Mouse (Mus musculus) layer of hippocampus, adult 2 months (tissue): ENCODE results near the gene Rap1gap2. TPM values are rescaled to one million over a fixed set of nuclear protein-coding genes. Genes with fewer than 3 reads are reported as not detected.

ENCODE experiments used
- DNase-seq, 2 experiments: peaks; one replicate each; pipeline ENCODE4 v3.0.0; 2022; ENCODE audit warnings: low spot score in 2 of 2
- H3K27ac ChIP-seq: fragments of 200-600 bp; 2 replicates; pipeline ENCODE4 v1.8.1; 2022
- H3K4me3 ChIP-seq: fragments of 200-600 bp; 2 replicates; pipeline ENCODE4 v1.8.1; 2022; ENCODE audit warnings: mild to moderate bottlenecking
- CTCF ChIP-seq: fragments of 200-600 bp; conservative IDR thresholded peaks from 2 replicates; pipeline ENCODE4 v1.8.1; 2022; ENCODE audit warnings: antibody characterized with exemption, mild to moderate bottlenecking, moderate library complexity
- total RNA-seq, 2 experiments: library from RNA; stranded (reverse); gene quantifications; 2 replicates each; pipeline ENCODE4 v1.2.3; 2021

The Rap1gap2 gene
- total RNA-seq, 2 experiments from 2014 or later: 129 to 135 TPM

GRCm38 (mm10) chr11:74533050-74533449 is 77.7 kb downstream of the Rap1gap2 start:
- Histone ChIP-seq H3K27ac (no peak overlapping the region), H3K4me3 (no peak overlapping the region)
- no peak for TF ChIP-seq CTCF
- DNase-seq: no peak

GRCm38 (mm10) chr11:74532401-74532800 is 78.3 kb downstream of the Rap1gap2 start:
- no peak for DNase-seq

GRCm38 (mm10) chr11:74531725-74532124 is 79.0 kb downstream of the Rap1gap2 start:
- Histone ChIP-seq H3K4me3 (no peak overlapping the region), H3K27ac (no peak overlapping the region)
- no peak for DNase-seq
- no peak for TF ChIP-seq CTCF

More at GRCm38 (mm10) chr11:74532401-74532800, 78.3 kb downstream of the Rap1gap2 start:
- no peak for TF ChIP-seq CTCF
- Histone ChIP-seq H3K4me3 (no peak overlapping the region), H3K27ac (no peak overlapping the region)

GRCm38 (mm10) chr11:74529803-74530202 is 80.9 kb downstream of the Rap1gap2 start:
- DNase-seq: peak in 1 of 2 experiments; percentile 51
- no peak overlapping the region for H3K27ac ChIP-seq
- no peak overlapping the region for H3K4me3 ChIP-seq
- peak; percentile 68 for TF ChIP-seq CTCF

GRCm38 (mm10) chr11:74527555-74527954 is 83.2 kb downstream of the Rap1gap2 start:
- DNase-seq: no peak
- TF ChIP-seq CTCF: no peak
- Histone ChIP-seq H3K4me3 (no peak overlapping the region), H3K27ac (no peak overlapping the region; the same call in 1 of the 2 replicates)

GRCm38 (mm10) chr11:74526180-74527158 is 84.2 kb downstream of the Rap1gap2 start:
- DNase-seq: no peak
- H3K27ac ChIP-seq: peak overlapping the region; percentile 25; the same call in 1 of the 2 replicates
- TF ChIP-seq CTCF: peak; percentile 81
- H3K4me3 ChIP-seq: peak overlapping the region; percentile 38

- H3K4me3 ChIP-seq: no peak overlapping the region
- TF ChIP-seq CTCF: no peak
- no peak overlapping the region for H3K27ac ChIP-seq
- no peak for DNase-seq
Observed at GRCm38 (mm10) chr11:74525605-74526004, 85.1 kb downstream of the Rap1gap2 start.

GRCm38 (mm10) chr11:74525205-74525604 is 85.5 kb downstream of the Rap1gap2 start:
- Histone ChIP-seq H3K27ac (no peak overlapping the region), H3K4me3 (no peak overlapping the region)
- DNase-seq: no peak
- TF ChIP-seq CTCF: no peak

- Histone ChIP-seq H3K4me3 (no peak overlapping the region), H3K27ac (no peak overlapping the region)
- TF ChIP-seq CTCF: no peak
- DNase-seq: no peak
Observed at GRCm38 (mm10) chr11:74524050-74524965, 86.4 kb downstream of the Rap1gap2 start.

- no peak for DNase-seq
- H3K4me3 ChIP-seq: peak overlapping the region; percentile 77
- TF ChIP-seq CTCF: no peak
- peak overlapping the region; percentile 39; the same call in 1 of the 2 replicates for H3K27ac ChIP-seq
Observed at GRCm38 (mm10) chr11:74523210-74523951, 87.3 kb downstream of the Rap1gap2 start.

- Histone ChIP-seq H3K4me3 (peak overlapping the region; percentile 77), H3K27ac (peak overlapping the region; percentile 63)
- peak in 1 of 2 experiments; percentile 51 for DNase-seq
- no peak for TF ChIP-seq CTCF
Observed at GRCm38 (mm10) chr11:74522487-74523209, 88.1 kb downstream of the Rap1gap2 start.
